Mouse (Mus musculus): ENCODE measurements at regions not wholly inside any gene's neighbourhood (a gene's known extent, or its start where the extent isn't known, plus 50 kb on each side); places are given as distances from the start of the nearest gene placed in this dataset.

- TF ChIP-seq CTCF (IDR thresholded peaks at IDR 0.05; ENCODE audit: borderline replicate concordance, extremely low read depth, insufficient read depth, insufficient read length) (no peak), POLR2A (IDR thresholded peaks at IDR 0.05; ENCODE audit: borderline replicate concordance, extremely low read depth, insufficient read depth, insufficient read length, poor library complexity, severe bottlenecking) (no peak)
- peak; percentile 62 for DNase-seq (ENCODE audit: low read depth)
These were observed 53.5 kb downstream of the Csf2 start for GRCm38 (mm10) chr11:54195954-54196353.

GRCm38 (mm10) chr11:54194733-54195132 lies 54.7 kb downstream of the Csf2 start:
- TF ChIP-seq CTCF (IDR thresholded peaks at IDR 0.05; ENCODE audit: borderline replicate concordance, extremely low read depth, insufficient read depth, insufficient read length) (no peak), POLR2A (IDR thresholded peaks at IDR 0.05; ENCODE audit: borderline replicate concordance, extremely low read depth, insufficient read depth, insufficient read length, poor library complexity, severe bottlenecking) (no peak)
- peak; percentile 5 for DNase-seq (ENCODE audit: low read depth)

GRCm38 (mm10) chr11:54192275-54192674 lies 57.2 kb downstream of the Csf2 start:
- no peak for DNase-seq (ENCODE audit: low read depth)
- TF ChIP-seq POLR2A (IDR thresholded peaks at IDR 0.05; ENCODE audit: borderline replicate concordance, extremely low read depth, insufficient read depth, insufficient read length, poor library complexity, severe bottlenecking) (no peak), CTCF (IDR thresholded peaks at IDR 0.05; ENCODE audit: borderline replicate concordance, extremely low read depth, insufficient read depth, insufficient read length) (no peak)

- DNase-seq (ENCODE audit: low read depth): no peak
- TF ChIP-seq POLR2A (IDR thresholded peaks at IDR 0.05; ENCODE audit: borderline replicate concordance, extremely low read depth, insufficient read depth, insufficient read length, poor library complexity, severe bottlenecking): no peak
- no peak for TF ChIP-seq CTCF (IDR thresholded peaks at IDR 0.05; ENCODE audit: borderline replicate concordance, extremely low read depth, insufficient read depth, insufficient read length)
These were observed 61.6 kb downstream of the Csf2 start for GRCm38 (mm10) chr11:54187826-54188225.

GRCm38 (mm10) chr11:54187377-54187776 lies 62.1 kb downstream of the Csf2 start:
- DNase-seq (ENCODE audit: low read depth): no peak

GRCm38 (mm10) chr11:54185710-54186325 lies 63.6 kb downstream of the Csf2 start:
- no peak for TF ChIP-seq POLR2A (IDR thresholded peaks at IDR 0.05; ENCODE audit: borderline replicate concordance, extremely low read depth, insufficient read depth, insufficient read length, poor library complexity, severe bottlenecking)
- TF ChIP-seq CTCF (IDR thresholded peaks at IDR 0.05; ENCODE audit: borderline replicate concordance, extremely low read depth, insufficient read depth, insufficient read length): no peak
- DNase-seq (ENCODE audit: low read depth): no peak

More at GRCm38 (mm10) chr11:54187377-54187776, 62.1 kb downstream of the Csf2 start:
- TF ChIP-seq CTCF (IDR thresholded peaks at IDR 0.05; ENCODE audit: borderline replicate concordance, extremely low read depth, insufficient read depth, insufficient read length) (no peak), POLR2A (IDR thresholded peaks at IDR 0.05; ENCODE audit: borderline replicate concordance, extremely low read depth, insufficient read depth, insufficient read length, poor library complexity, severe bottlenecking) (no peak)

GRCm38 (mm10) chr11:54181696-54182323 lies 67.7 kb downstream of the Csf2 start:
- TF ChIP-seq POLR2A (IDR thresholded peaks at IDR 0.05; ENCODE audit: borderline replicate concordance, extremely low read depth, insufficient read depth, insufficient read length, poor library complexity, severe bottlenecking): no peak
- TF ChIP-seq CTCF (IDR thresholded peaks at IDR 0.05; ENCODE audit: borderline replicate concordance, extremely low read depth, insufficient read depth, insufficient read length): no peak
- no peak for DNase-seq (ENCODE audit: low read depth)

All from brain, embryonic 14.5 days (tissue).